8 mouse cellular contexts compared by ENCODE assay signal in genomic region chr16:28564075-28564715, GRCm38 (mm10).
A peak's percentile ranks its signal among the peaks of the same experiment; 100 is the strongest.
DNase-seq lines count a peak whose midpoint lies in the region; ATAC-seq and TF ChIP-seq lines count a peak whose summit lies in the region.

No protein-coding gene starts in this region.

- ATAC-seq in hindbrain, embryonic 13.5 days (ENCODE audit: low FRiP score): peak; percentile 81
- peak; percentile 75 for ATAC-seq in limb, embryonic 14.5 days (ENCODE audit: low FRiP score, low read depth)
- ATAC-seq in neural tube, embryonic 12.5 days (ENCODE audit: low FRiP score, low read depth): peak; percentile 78

- peaks cover 14% of the 10 kb centered on the region for H3K4me1 ChIP-seq in embryonic facial prominence, embryonic 10.5 days
- peaks cover 11% of the 10 kb centered on the region; the same call in 1 of the 2 replicates for H3K4me1 ChIP-seq in hindbrain, embryonic 13.5 days (replicated peaks)
- 0 out of 2 replicates have a peak, but pooled peaks cover 6% of the 10 kb centered on the region for H3K4me1 ChIP-seq in limb, embryonic 14.5 days (ENCODE audit: control insufficient read depth, insufficient read depth, low read length)
- H3K4me1 ChIP-seq in neural tube, embryonic 12.5 days: peaks cover 3% of the 10 kb centered on the region; the same call in 1 of the 2 replicates

- no peaks in the 10 kb centered on the region for H3K36me3 ChIP-seq in embryonic facial prominence, embryonic 10.5 days (replicated peaks)
- H3K36me3 ChIP-seq in hindbrain, embryonic 13.5 days: no peaks in the 10 kb centered on the region
- no peaks in the 10 kb centered on the region for H3K36me3 ChIP-seq in limb, embryonic 14.5 days (ENCODE audit: control insufficient read depth, insufficient read depth, low read length)
- H3K36me3 ChIP-seq in neural tube, embryonic 12.5 days: no peaks in the 10 kb centered on the region

- intact Hi-C loops in gastrocnemius, postnatal 36 days (cut with DNase I): no loop called here

- H3K27ac ChIP-seq in embryonic facial prominence, embryonic 10.5 days (replicated peaks): no peak overlapping the region
- no peak overlapping the region for H3K27ac ChIP-seq in hindbrain, embryonic 13.5 days
- H3K27ac ChIP-seq in limb, embryonic 14.5 days (replicated peaks; ENCODE audit: low read depth, low read length): no peak overlapping the region
- no peak overlapping the region for H3K27ac ChIP-seq in neural tube, embryonic 12.5 days

- peak overlapping the region; percentile 76 for H3K4me3 ChIP-seq in embryonic facial prominence, embryonic 10.5 days
- H3K4me3 ChIP-seq in hindbrain, embryonic 13.5 days: peak overlapping the region; percentile 74
- H3K4me3 ChIP-seq in limb, embryonic 14.5 days (replicated peaks; ENCODE audit: low read length): peak overlapping the region; percentile 47
- peak overlapping the region; percentile 66 for H3K4me3 ChIP-seq in neural tube, embryonic 12.5 days

- H3K9ac ChIP-seq in hindbrain, embryonic 13.5 days: peak overlapping the region; percentile 74
- H3K9ac ChIP-seq in limb, embryonic 14.5 days (ENCODE audit: low read depth, low read length, severe bottlenecking): no peak overlapping the region
- H3K9ac ChIP-seq in neural tube, embryonic 12.5 days: peak overlapping the region; percentile 59

- no peak for TF ChIP-seq POLR2A in limb, embryonic 14.5 days (IDR thresholded peaks at IDR 0.05; ENCODE audit: borderline replicate concordance, extremely low read depth, insufficient read depth, insufficient read length)

- WGBS in embryonic facial prominence, embryonic 10.5 days: under 1% methylated on average over 45 of the region's 45 CpGs
- WGBS in hindbrain, embryonic 13.5 days: under 1% methylated on average over 45 of the region's 45 CpGs
- 1% methylated on average over 37 of the region's 45 CpGs for WGBS in limb, embryonic 14.5 days
- 1% methylated on average over 45 of the region's 45 CpGs for WGBS in neural tube, embryonic 12.5 days

- DNase-seq in gastrocnemius, postnatal 10 days: peak; percentile 39
- no peak for DNase-seq in gastrocnemius, postnatal 36 days
- DNase-seq in Muller cell, postnatal 12 days (ENCODE audit: inconsistent ontology term): peak; percentile 64
- DNase-seq in embryonic facial prominence, embryonic 10.5 days (ENCODE audit: low spot score): peak; percentile 83
- DNase-seq in limb, embryonic 14.5 days (ENCODE audit: low spot score): peak; percentile 84
- no peak for DNase-seq in natural killer cell, adult 2 months (ENCODE audit: low spot score in 2 of 2)

- peak overlapping the region; percentile 99 for H3K4me2 ChIP-seq in hindbrain, embryonic 13.5 days
- peak overlapping the region; percentile 96 for H3K4me2 ChIP-seq in limb, embryonic 14.5 days (replicated peaks; ENCODE audit: low read depth, low read length, severe bottlenecking)
- H3K4me2 ChIP-seq in neural tube, embryonic 12.5 days (replicated peaks): peak overlapping the region; percentile 100

- no peaks in the 10 kb centered on the region for H3K9me3 ChIP-seq in embryonic facial prominence, embryonic 10.5 days
- H3K9me3 ChIP-seq in hindbrain, embryonic 13.5 days: no peaks in the 10 kb centered on the region
- no peaks in the 10 kb centered on the region for H3K9me3 ChIP-seq in limb, embryonic 14.5 days (ENCODE audit: control insufficient read depth, low read length)
- H3K9me3 ChIP-seq in neural tube, embryonic 12.5 days: no peaks in the 10 kb centered on the region

- peaks cover 30% of the 10 kb centered on the region for H3K27me3 ChIP-seq in embryonic facial prominence, embryonic 10.5 days (replicated peaks; ENCODE audit: low read depth, poor library complexity, severe bottlenecking)
- H3K27me3 ChIP-seq in hindbrain, embryonic 13.5 days: peaks cover 54% of the 10 kb centered on the region
- H3K27me3 ChIP-seq in limb, embryonic 14.5 days (ENCODE audit: control insufficient read depth, insufficient read depth, low read length): peaks cover 30% of the 10 kb centered on the region
- H3K27me3 ChIP-seq in neural tube, embryonic 12.5 days (replicated peaks): peaks cover 27% of the 10 kb centered on the region

Comparison
In these comparisons a context has a peak if more than half of its experiments do, and no peak if none do; other contexts are left out.
1. DNase-seq: peak in gastrocnemius, postnatal 10 days (single experiment), Muller cell, postnatal 12 days (single experiment), embryonic facial prominence, embryonic 10.5 days (single experiment) and limb, embryonic 14.5 days (single experiment); none in gastrocnemius, postnatal 36 days (0 of 2) and natural killer cell, adult 2 months (0 of 2).
2. Peak in every context shown above with its lines, with median percentiles within 50 percentile points of each other: H3K4me3 ChIP-seq, ATAC-seq and H3K4me2 ChIP-seq.